12 mouse cellular contexts compared by ENCODE assay signal in the genomic region with DNA sequence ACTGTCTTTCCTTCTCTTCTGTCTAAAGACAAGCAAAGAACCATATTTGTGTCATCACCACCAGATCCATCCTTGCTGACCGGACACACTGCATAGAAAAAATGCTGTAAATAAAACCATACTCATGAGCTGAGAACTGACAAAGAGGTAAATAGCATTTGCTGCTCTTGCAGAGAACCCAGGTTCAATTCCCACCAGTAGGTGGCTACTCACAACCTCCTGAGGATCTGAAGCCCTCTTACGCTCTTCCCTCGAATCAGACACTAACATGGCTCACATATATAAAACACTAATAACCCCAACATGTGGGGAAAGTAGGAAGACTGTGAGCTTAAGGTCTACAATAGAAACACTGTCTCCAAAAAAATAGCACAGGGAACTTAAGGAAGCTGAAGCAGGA. TPM values are rescaled to one million over a fixed set of nuclear protein-coding genes. Genes with fewer than 3 reads are reported as not detected.
DNase-seq lines count a peak whose midpoint lies in the region; ATAC-seq and TF ChIP-seq lines count a peak whose summit lies in the region.
"Had no signal": no experiment of that assay in that cellular context is flagged by ENCODE, and none has a peak within 500 bp of the region (broad histone marks: within the 10 kb centered on the region; RNA-seq: fewer than 3 reads in every experiment).

No protein-coding gene starts in this region.

- no peak for ATAC-seq in intestine, postnatal 0 days
- no peak for ATAC-seq in intestine, embryonic 15.5 days
- no peak for ATAC-seq in Patski
- no peak for ATAC-seq in hindbrain, embryonic 11.5 days (ENCODE audit: low FRiP score)

- 73% methylated on average over 3 of the region's 3 CpGs for WGBS in intestine, postnatal 0 days
- 67% methylated on average over 3 of the region's 3 CpGs for WGBS in intestine, embryonic 15.5 days
- WGBS in hindbrain, embryonic 11.5 days: 85% methylated on average over 3 of the region's 3 CpGs

- peaks cover 17% of the 10 kb centered on the region; the same call in 1 of the 2 replicates for H3K36me3 ChIP-seq in intestine, postnatal 0 days (ENCODE audit: control insufficient read depth, insufficient read depth)
- H3K36me3 ChIP-seq in intestine, embryonic 15.5 days: no peaks in the 10 kb centered on the region
- H3K36me3 ChIP-seq in splenic B cell, adult 2 months (ENCODE audit: control insufficient read depth, insufficient read depth, low read length, poor library complexity, severe bottlenecking): 0 out of 2 replicates have a peak, but pooled peaks cover 2% of the 10 kb centered on the region
- no peaks in the 10 kb centered on the region for H3K36me3 ChIP-seq in hindbrain, embryonic 11.5 days (ENCODE audit: control insufficient read depth, insufficient read depth, low read length)

- peak; percentile 63 for TF ChIP-seq CTCF in intestine, postnatal 0 days (IDR thresholded peaks at IDR 0.05; ENCODE audit: low read depth)
- TF ChIP-seq CTCF in Patski (IDR thresholded peaks at IDR 0.05): peak; percentile 24

- in situ Hi-C loops in Patski (cut with MboI; ENCODE audit: low pct_unique_long_range_greater_than_20kb): no loop called here

- H3K4me3 ChIP-seq in intestine, postnatal 0 days (ENCODE audit: low read depth, low read length): no peak overlapping the region
- H3K4me3 ChIP-seq in intestine, embryonic 15.5 days (replicated peaks): no peak overlapping the region
- H3K4me3 ChIP-seq in hindbrain, embryonic 11.5 days (ENCODE audit: low read depth, low read length): no peak overlapping the region

- H3K9me3 ChIP-seq in intestine, postnatal 0 days (ENCODE audit: control insufficient read depth): no peaks in the 10 kb centered on the region
- H3K9me3 ChIP-seq in intestine, embryonic 15.5 days: no peaks in the 10 kb centered on the region
- H3K9me3 ChIP-seq in hindbrain, embryonic 11.5 days (ENCODE audit: control insufficient read depth, low read length): no peaks in the 10 kb centered on the region

- no peak overlapping the region for H3K27ac ChIP-seq in intestine, postnatal 0 days (ENCODE audit: low read depth, low read length)
- no peak overlapping the region for H3K27ac ChIP-seq in intestine, embryonic 15.5 days
- H3K27ac ChIP-seq in hindbrain, embryonic 11.5 days (ENCODE audit: low read depth, low read length): no peak overlapping the region

- intact Hi-C loops in heart, postnatal 10 days (cut with DNase I): no loop called here

- H3K4me2 ChIP-seq in intestine, postnatal 0 days (replicated peaks; ENCODE audit: low read depth): no peak overlapping the region
- H3K4me2 ChIP-seq in intestine, embryonic 15.5 days (replicated peaks): no peak overlapping the region
- H3K4me2 ChIP-seq in hindbrain, embryonic 11.5 days (replicated peaks; ENCODE audit: low read depth, low read length): no peak overlapping the region

- DNase-seq in retina, embryonic 14.5 days (ENCODE audit: low spot score): peak; percentile 23
- no peak for DNase-seq in retina, postnatal 1 day
- no peak for DNase-seq in Patski (ENCODE audit: low read depth, low spot score)
- peak; percentile 55 for DNase-seq in splenic B cell, adult 2 months (ENCODE audit: low read depth, low spot score)
- DNase-seq in hindbrain, embryonic 11.5 days (ENCODE audit: low spot score): no peak
- no peak for DNase-seq in heart, postnatal 10 days
- DNase-seq: cerebellum, postnatal 14 days; gastrocnemius, postnatal 25 days; heart, postnatal 36 days; kidney, postnatal 10 days had no signal

- POLR2A ChIA-PET in Patski (lab: Charles Lee): interaction anchor here (1.3 kb wide), 1 partner anchor 19 kb away, joined by 3 read pairs; no protein-coding TSS in a partner anchor

- CTCF ChIA-PET in Patski (lab: Charles Lee): interaction anchor here (0.7 to 3.0 kb wide), 5 partner anchors 10 to 26 kb away, joined by 3 to 10 read pairs (median 4); no protein-coding TSS in a partner anchor

- no peaks in the 10 kb centered on the region for H3K4me1 ChIP-seq in intestine, postnatal 0 days (replicated peaks; ENCODE audit: control insufficient read depth, insufficient read depth, low read length)
- peaks cover 5% of the 10 kb centered on the region; the same call in 1 of the 2 replicates for H3K4me1 ChIP-seq in intestine, embryonic 15.5 days (replicated peaks)
- no peaks in the 10 kb centered on the region for H3K4me1 ChIP-seq in hindbrain, embryonic 11.5 days (replicated peaks; ENCODE audit: control insufficient read depth, insufficient read depth, low read length)

- H3K27me3 ChIP-seq in intestine, postnatal 0 days (replicated peaks; ENCODE audit: control insufficient read depth, insufficient read depth, low read length): no peaks in the 10 kb centered on the region
- no peaks in the 10 kb centered on the region for H3K27me3 ChIP-seq in intestine, embryonic 15.5 days (replicated peaks)
- no peaks in the 10 kb centered on the region for H3K27me3 ChIP-seq in Patski
- H3K27me3 ChIP-seq in splenic B cell, adult 2 months (ENCODE audit: control insufficient read depth, insufficient read depth, low read length, poor library complexity, severe bottlenecking): no peaks in the 10 kb centered on the region
- no peaks in the 10 kb centered on the region for H3K27me3 ChIP-seq in hindbrain, embryonic 11.5 days (ENCODE audit: control insufficient read depth, insufficient read depth, low read length)

- no peak overlapping the region for H3K9ac ChIP-seq in intestine, postnatal 0 days (ENCODE audit: low read depth, low read length)
- no peak overlapping the region for H3K9ac ChIP-seq in intestine, embryonic 15.5 days
- no peak overlapping the region for H3K9ac ChIP-seq in hindbrain, embryonic 11.5 days (ENCODE audit: low read depth, low read length)

RNA-seq across cellular contexts. Expression of a gene that starts 18.8 kb away (rescaled TPM):
- 42.9 and 44.6 TPM in 2 replicates for polyA plus RNA-seq in intestine, postnatal 0 days (2015; fragmentation: Nextera tagmentation; extraction: Ambion mirVana)
- polyA plus RNA-seq in intestine, embryonic 15.5 days (2015; fragmentation: Nextera tagmentation; extraction: Ambion mirVana): 72.9 and 75.1 TPM in 2 replicates
- 336 TPM for polyA plus RNA-seq in Patski (2021)
- polyA plus RNA-seq in hindbrain, embryonic 11.5 days (2014; fragmentation: Nextera tagmentation; extraction: Ambion mirVana): 51.0 and 52.0 TPM in 2 replicates
- total RNA-seq in heart, postnatal 10 days (2021): 100 to 1,000 TPM; 369 to 394 TPM

RNA-seq across cellular contexts. Expression of a gene that starts 45.2 kb away (rescaled TPM):
- 12.4 and 15.6 TPM in 2 replicates for polyA plus RNA-seq in intestine, postnatal 0 days (2015; fragmentation: Nextera tagmentation; extraction: Ambion mirVana)
- 28.9 and 29.5 TPM in 2 replicates for polyA plus RNA-seq in intestine, embryonic 15.5 days (2015; fragmentation: Nextera tagmentation; extraction: Ambion mirVana)
- 30.9 TPM for polyA plus RNA-seq in Patski (2021)
- 64.5 and 66.4 TPM in 2 replicates for polyA plus RNA-seq in hindbrain, embryonic 11.5 days (2014; fragmentation: Nextera tagmentation; extraction: Ambion mirVana)
- total RNA-seq in heart, postnatal 10 days (2021): 10 to 100 TPM; 20.5 to 21.8 TPM

RNA-seq across cellular contexts. Expression of a gene that starts 51.7 kb away (rescaled TPM):
- 4.5 and 4.8 TPM in 2 replicates for polyA plus RNA-seq in intestine, postnatal 0 days (2015; fragmentation: Nextera tagmentation; extraction: Ambion mirVana)
- polyA plus RNA-seq in intestine, embryonic 15.5 days (2015; fragmentation: Nextera tagmentation; extraction: Ambion mirVana): 20.9 and 23.2 TPM in 2 replicates
- 6.0 TPM for polyA plus RNA-seq in Patski (2021)
- 20.5 and 23.8 TPM in 2 replicates for polyA plus RNA-seq in hindbrain, embryonic 11.5 days (2014; fragmentation: Nextera tagmentation; extraction: Ambion mirVana)
- 1 to 10 TPM; 5.2 to 6.9 TPM for total RNA-seq in heart, postnatal 10 days (2021)

RNA-seq across cellular contexts. Expression of a gene that starts 54.8 kb away (rescaled TPM):
- polyA plus RNA-seq in intestine, postnatal 0 days (2015; fragmentation: Nextera tagmentation; extraction: Ambion mirVana): 1.6 and 1.9 TPM in 2 replicates
- polyA plus RNA-seq in intestine, embryonic 15.5 days (2015; fragmentation: Nextera tagmentation; extraction: Ambion mirVana): 4.7 and 4.9 TPM in 2 replicates
- polyA plus RNA-seq in Patski (2021): 0.08 TPM
- polyA plus RNA-seq in hindbrain, embryonic 11.5 days (2014; fragmentation: Nextera tagmentation; extraction: Ambion mirVana): 3.9 and 4.4 TPM in 2 replicates
- under 1 TPM; 0.05 to 0.07 TPM for total RNA-seq in heart, postnatal 10 days (2021)

Comparison
In these comparisons a context has a peak if more than half of its experiments do, and no peak if none do; other contexts are left out.
1. DNase-seq: peak in retina, embryonic 14.5 days (single experiment) and splenic B cell, adult 2 months (single experiment); none in retina, postnatal 1 day (single experiment), Patski (single experiment), hindbrain, embryonic 11.5 days (single experiment) and heart, postnatal 10 days (0 of 2).